Mouse (Mus musculus): ENCODE results near the gene Xirp1. TPM values are rescaled to one million over a fixed set of nuclear protein-coding genes. Genes with fewer than 3 reads are reported as not detected.
A peak's percentile ranks its signal among the peaks of the same experiment; 100 is the strongest.

Gene Xirp1
- total RNA-seq, 2 experiments from 2014 or later: 105 to 114 TPM

GRCm38 (mm10) chr9:119994207-119994606 lies 29.2 kb downstream of the Xirp1 start:
- intact Hi-C loops (cut with DNase I): no loop called here
- DNase-seq: no peak

DNA sequence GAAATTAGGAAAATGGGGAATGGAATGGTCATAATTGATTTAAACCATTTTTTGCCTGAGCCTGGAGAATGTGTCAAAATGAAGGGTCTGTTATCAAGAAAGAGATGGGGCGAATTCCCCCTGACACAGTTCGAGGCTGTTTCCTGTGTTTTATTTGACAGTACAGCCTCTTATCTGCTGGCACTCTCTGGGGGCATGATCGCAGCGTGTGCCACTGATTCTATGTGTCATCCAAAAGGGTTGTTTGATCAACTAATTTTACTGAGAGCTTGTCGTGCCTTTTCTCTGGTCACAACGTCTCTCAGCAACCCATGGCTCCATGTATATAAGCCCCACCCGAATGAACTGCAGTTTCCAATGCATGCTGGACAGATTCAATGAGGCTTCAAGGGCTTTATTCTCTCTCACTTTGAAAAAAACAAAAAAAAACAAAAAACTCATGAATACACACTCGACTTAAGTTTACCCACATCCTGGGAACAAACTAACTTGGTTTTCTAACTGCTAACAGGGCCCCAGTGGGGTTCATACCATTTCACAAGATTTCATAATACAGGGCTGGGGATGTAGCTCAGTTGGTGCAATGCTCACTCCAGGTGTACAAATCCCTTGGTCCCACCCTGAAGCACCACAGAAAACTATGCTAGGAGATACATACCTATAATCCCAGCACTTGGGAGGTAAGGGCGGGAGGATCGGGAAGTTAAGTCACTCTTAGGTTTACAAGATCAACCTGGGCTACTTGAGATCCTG lies 30.1 kb downstream of the Xirp1 start:
- intact Hi-C loops (cut with DNase I): no loop called here
- DNase-seq: no peak

DNA sequence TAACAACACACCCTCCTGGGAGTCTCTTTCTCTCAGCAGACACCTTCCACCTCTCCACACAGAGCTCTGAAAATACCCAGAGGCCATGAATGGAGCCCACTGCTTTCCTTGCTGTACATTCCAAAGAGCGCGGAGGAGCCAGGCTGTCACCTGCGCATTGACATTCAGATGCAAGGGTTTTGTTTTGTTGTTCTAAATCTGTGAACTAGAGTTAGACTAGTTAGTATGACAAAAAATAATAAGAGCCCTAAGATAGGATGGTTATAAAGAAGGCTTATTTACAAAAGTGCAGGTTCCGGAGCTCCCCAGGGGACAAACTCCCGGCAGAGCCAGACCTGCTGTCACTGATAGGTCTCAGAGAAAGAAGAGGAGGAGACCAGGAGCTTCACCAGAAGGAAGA lies 32.1 kb downstream of the Xirp1 start:
- intact Hi-C loops (cut with DNase I): no loop called here
- DNase-seq: no peak

DNA sequence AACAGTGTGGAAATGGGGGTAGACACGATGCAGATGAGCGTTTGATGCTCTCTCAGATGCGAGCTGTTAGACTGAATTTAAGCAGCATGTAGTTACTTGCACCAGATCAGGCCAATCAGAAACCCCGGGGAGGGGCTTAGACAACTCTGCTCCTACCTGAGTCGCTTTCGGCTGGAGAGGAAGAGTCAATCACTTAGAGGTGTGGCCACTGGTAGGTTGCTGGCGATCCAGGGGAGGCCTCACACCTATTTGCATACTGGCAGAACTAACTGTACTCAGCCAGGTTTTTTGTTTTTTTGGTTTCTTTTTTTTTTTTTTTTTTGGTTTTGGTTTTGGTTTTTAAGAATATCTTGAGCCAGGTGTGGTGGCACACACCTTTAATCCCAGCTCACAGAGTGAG lies 35.1 kb downstream of the Xirp1 start:
- DNase-seq: no peak
- intact Hi-C loops (cut with DNase I): no loop called here

DNA sequence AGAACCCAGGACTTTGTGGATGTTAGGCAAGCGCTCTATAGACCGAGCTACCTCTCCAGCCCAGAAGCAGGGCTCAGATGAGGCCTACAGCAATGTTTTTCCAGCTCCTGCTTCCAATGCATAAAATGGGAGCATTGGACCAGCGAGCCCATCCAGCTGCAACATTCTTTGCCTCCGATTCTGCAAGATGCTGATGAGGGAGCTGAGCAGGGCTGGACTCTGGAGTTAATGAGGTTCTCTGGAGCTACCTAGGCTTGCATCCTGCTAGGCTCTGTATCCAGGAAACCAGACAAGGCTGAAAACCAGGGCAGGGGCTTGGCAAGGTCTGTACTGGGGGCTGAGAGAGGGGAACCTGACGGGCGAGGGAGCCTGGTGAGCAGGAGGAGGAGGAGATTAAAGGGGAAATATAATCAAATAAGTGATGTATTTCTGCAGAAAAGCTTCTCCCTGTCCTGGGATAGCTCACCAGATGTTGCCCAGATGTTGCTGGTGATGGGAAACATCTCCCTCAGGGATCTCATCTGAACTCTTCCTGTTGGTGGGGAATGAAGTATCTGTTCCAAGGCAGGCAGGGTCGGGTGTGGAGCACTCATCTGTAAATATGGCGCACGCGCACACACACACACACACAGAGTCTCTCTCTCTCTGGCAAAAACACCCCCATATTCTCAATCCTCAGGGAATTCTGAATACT lies 37.4 kb downstream of the Xirp1 start:
- no peak for DNase-seq
- intact Hi-C loops (cut with DNase I): loop anchor here (2.0 kb wide), 2 partner anchors 15 to 25 kb away; no protein-coding TSS in a partner anchor

GRCm38 (mm10) chr9:119984536-119985011 lies 38.8 kb downstream of the Xirp1 start, which contains the start of gene Csrnp1:
Gene Csrnp1, minus strand, starts transcription at chr9:119984658.
- intact Hi-C loops (cut with DNase I): loop anchor here (2.0 kb wide), 2 partner anchors 16 to 26 kb away; no protein-coding TSS in a partner anchor
- DNase-seq: no peak

- intact Hi-C loops (cut with DNase I): loop anchor here (2.0 kb wide), 3 partner anchors 17 to 27 kb away; no protein-coding TSS in a partner anchor
- DNase-seq: peak; percentile 95 to 97
Observed at GRCm38 (mm10) chr9:119983585-119984535, 39.5 kb downstream of the Xirp1 start.

- intact Hi-C loops (cut with DNase I): loop anchor here (2.0 kb wide), 1 partner anchor 18 kb away; no protein-coding TSS in a partner anchor
- DNase-seq: peak; percentile 58 to 62
Observed at GRCm38 (mm10) chr9:119982956-119983551, 40.3 kb downstream of the Xirp1 start.

DNA sequence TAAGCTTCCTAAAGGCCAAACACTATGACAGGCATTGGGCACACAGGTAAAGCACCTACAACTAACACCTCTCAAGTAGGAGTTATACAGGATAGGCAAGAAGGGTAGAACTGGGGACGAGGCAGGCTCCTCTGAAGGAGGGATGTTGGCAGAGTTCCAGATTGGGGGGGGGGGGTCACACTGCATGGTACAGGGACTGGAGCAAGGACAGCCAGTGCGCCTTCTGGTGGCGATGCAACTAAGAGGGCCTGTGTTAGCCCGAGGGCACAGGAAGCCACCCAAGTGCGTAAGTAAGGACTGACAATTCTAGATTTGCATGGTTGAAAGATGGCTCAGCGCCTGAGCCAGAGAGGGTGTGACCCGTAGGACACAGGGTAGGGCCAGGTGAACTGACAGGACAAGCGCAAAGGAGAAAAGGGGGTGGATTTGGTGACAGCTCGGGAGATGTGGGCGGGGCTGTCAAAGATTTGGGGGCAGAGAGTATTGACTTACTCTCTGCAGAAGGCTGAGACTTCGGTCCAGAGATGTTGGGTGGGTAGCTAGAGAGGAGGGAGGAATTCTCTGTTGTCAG lies 41.1 kb downstream of the Xirp1 start:
- intact Hi-C loops (cut with DNase I): loop anchor here (2.0 kb wide), 1 partner anchor 18 kb away; no protein-coding TSS in a partner anchor
- peak; percentile 66 to 71 for DNase-seq

DNA sequence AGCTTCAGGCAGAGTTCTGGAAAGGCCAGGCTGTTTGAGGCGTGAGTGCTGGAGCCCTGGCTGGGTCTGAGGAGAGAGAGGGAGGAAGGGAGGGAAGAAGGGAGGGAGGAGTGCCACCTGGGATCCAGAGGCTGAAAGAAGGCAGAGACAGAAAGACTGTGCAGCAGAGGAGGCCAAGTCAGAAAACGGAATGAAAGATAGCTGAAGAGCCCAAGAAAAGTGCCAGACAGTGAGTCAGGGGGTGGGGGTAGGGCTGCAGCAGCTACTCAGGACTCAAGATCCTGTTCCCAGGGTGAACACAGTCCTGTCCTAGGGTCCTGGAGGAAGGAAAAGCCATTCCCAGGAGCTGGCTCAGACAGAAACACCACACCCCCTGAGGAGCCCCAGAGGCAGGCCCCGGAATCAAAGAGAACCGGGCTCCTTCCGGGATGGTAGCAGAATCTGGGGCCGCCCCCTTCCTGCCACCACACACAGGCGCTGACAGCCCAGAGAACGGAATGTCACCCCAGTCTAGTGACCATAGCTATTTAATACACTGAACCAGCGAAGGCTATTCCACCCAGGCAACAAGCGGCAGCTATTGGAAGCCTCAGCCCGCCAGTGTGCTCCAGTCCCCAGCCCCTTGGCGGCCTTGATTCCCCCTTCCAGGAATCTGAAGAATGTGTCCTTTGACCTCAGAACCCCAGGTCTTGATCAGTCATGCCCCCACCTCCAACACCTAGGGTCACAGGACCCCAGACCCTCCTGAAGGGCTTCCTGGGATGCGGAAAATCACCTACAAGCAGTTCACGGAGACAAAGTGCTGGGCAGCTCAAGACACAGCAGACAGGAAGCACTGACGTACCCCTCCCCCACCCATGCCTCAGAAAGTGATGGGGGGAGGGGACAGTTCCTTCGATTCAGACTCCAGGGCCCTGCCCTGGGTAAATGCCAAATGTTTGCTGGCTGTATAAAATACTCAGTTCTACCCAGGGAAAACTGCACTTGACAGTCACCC lies 41.9 kb downstream of the Xirp1 start:
- DNase-seq: peak; percentile 81
- intact Hi-C loops (cut with DNase I): loop anchor here (2.0 kb wide), 1 partner anchor 17 kb away; no protein-coding TSS in a partner anchor

DNA sequence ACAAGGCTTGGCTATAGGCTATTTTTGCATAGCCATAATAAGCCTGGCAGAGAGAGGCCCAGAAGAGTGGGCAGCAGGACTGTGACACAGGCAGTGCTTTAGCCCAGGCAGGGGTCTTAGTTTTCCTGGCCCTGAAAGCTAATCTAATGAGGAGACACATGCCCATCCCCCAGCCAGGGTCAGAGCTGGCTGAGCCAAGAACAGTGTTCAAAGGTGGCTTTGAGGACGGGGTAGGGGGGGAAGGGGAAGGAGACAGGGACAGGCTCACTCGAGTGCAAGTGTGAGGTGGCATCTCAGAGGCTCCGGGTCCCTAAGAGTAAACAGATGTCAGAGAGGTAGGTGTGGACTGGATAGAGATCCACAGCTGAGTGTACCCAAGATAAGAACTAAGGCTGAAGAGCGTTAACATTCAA lies 42.6 kb downstream of the Xirp1 start:
- intact Hi-C loops (cut with DNase I): no loop called here
- no peak for DNase-seq

- intact Hi-C loops (cut with DNase I): loop anchor here (2.0 kb wide), 1 partner anchor 45 kb away; no protein-coding TSS in a partner anchor
- no peak for DNase-seq
Observed at GRCm38 (mm10) chr9:119979749-119980148, 43.6 kb downstream of the Xirp1 start.

DNA sequence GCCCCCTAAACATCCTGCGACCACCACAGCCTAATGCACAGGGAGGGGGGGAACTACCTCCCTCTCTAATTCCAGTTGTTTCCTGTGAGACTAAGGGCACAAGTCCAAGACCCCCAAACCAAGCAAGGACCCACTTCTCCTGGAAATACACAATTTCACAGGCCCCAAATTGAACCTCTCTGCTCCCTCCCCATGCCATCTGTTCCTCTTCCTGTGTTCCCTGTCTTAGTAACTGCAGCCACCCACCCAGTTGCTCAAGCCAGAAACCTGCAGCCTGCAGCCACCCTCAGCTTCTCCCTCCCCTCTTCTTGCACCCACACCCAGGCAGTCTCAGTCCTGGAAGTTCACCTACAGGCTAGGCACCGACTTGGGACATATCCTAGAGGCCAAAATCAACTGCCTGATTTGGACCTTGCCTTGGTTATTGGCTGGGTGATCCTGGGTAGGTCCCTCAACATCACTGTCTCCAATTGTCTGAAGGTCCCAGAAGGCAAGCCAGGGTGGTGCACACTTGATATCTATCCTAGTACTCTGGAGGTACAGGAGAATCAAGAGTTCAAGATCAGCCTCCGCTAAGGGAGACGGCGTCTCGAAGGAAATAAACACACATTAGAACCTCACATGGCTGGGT lies 44.5 kb downstream of the Xirp1 start:
- intact Hi-C loops (cut with DNase I): loop anchor here (2.0 kb wide), 1 partner anchor 44 kb away; no protein-coding TSS in a partner anchor
- no peak for DNase-seq

- no peak for DNase-seq
- intact Hi-C loops (cut with DNase I): loop anchor here (2.0 kb wide), 1 partner anchor 43 kb away; no protein-coding TSS in a partner anchor
Observed at GRCm38 (mm10) chr9:119978151-119978810, 45.1 kb downstream of the Xirp1 start.

DNA sequence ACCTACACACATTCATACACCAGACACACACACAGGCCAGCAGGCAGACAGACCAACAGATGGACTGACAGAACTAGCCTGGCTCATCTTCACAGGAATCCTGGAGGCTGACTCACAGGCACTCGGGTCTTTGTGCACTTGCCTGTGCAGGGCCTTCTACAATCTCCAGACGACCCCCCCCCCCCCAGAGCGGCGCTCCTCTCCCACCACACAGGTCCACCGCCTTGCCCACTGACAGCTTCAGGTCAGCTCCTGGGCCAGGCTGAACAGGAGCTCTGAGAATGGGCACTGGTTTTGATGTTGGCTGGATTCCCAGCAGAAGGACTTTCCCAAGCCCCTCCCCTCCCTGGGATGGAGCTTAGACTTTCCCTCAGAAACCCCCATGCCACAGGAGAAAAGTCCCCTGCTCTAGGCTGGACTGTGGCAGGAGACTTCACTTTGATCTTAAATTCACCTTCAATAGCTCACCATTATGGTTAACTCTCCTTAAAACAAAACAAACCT lies 45.8 kb downstream of the Xirp1 start:
- DNase-seq: no peak
- intact Hi-C loops (cut with DNase I): loop anchor here (2.0 kb wide), 1 partner anchor 43 kb away; no protein-coding TSS in a partner anchor

DNA sequence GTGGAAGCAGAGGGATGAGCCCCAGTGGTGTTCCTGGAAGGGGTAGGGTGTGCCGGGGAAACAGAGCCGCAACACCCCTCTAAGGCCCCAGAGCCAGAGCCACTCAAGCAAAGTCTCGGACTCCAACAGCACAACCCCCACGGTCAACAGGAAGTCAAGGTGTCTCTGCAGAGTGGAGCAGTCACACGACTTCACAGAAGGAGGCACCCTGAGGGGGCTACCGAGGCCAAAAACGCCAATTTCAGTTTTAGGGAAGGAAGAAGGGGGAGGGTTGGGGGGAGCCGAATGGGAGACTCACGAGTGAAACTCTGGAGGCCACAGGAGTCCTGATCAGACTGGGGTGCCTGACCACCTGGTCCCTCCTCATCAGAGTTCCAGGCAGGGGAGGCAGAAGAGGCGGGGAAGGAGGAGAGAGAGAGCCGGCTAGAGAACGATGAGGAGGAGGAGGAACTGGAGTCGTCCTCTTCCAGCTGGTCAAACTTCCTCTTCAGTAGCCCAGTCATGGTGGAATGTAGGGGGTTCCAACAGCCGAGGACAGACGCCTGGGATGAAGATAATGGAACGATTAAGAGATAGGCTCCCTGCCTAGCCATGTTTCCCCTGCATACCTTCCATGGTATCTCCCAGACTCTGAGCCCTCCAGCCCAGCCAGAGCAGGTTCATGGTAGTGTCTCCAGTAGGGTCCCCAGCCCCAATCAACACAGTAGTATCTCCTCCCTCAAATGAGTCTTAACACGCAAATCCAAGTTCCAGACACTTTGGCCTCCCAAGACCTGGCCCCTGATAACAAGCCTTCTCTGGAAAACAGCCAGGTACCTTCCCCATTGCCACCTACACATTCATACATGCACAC lies 46.5 kb downstream of the Xirp1 start:
- intact Hi-C loops (cut with DNase I): no loop called here

More for the DNA sequence above, 46.5 kb downstream of the Xirp1 start:
- DNase-seq: no peak

All from heart, postnatal 14 days (tissue).